Mouse (Mus musculus) ES-Bruce4 (cell line): Measurements from ENCODE around the gene Soga3. TPM values are rescaled to one million over a fixed set of nuclear protein-coding genes. Genes with fewer than 3 reads are reported as not detected.

Experiments
- H3K27ac ChIP-seq: 2 replicates; pipeline ENCODE4 v1.5.1; 2012; ENCODE audit warnings: low read length, inconsistent platforms; ENCODE audit not compliant: insufficient read depth
- H3K27me3 ChIP-seq: 2 replicates; pipeline ENCODE4 v1.6.1; 2012; ENCODE audit warnings: mild to moderate bottlenecking, low read length, inconsistent platforms; ENCODE audit not compliant: control insufficient read depth, poor library complexity, insufficient read depth, severe bottlenecking
- H3K36me3 ChIP-seq: 2 replicates; pipeline ENCODE4 v1.6.1; 2012; ENCODE audit warnings: inconsistent platforms, mild to moderate bottlenecking, low read length, moderate library complexity; ENCODE audit not compliant: control insufficient read depth, poor library complexity, insufficient read depth, severe bottlenecking
- H3K4me1 ChIP-seq: one replicate; pipeline ENCODE4 v1.8.1; 2011; ENCODE audit warnings: low read length; ENCODE audit not compliant: control insufficient read depth, insufficient read depth
- H3K4me3 ChIP-seq: 2 replicates; pipeline ENCODE4 v1.5.1; 2011; ENCODE audit warnings: low read depth, mild to moderate bottlenecking, low read length
- H3K9ac ChIP-seq: 2 replicates; pipeline ENCODE4 v1.6.1; 2012; ENCODE audit warnings: low read depth, mild to moderate bottlenecking, inconsistent platforms; ENCODE audit not compliant: poor library complexity, severe bottlenecking
- H3K9me3 ChIP-seq: replicated peaks from 2 replicates; pipeline ENCODE4 v1.6.1; 2012; ENCODE audit warnings: mild to moderate bottlenecking, low read length, inconsistent platforms; ENCODE audit not compliant: control insufficient read depth, poor library complexity, insufficient read depth, severe bottlenecking
- CTCF ChIP-seq: IDR thresholded peaks from one replicate; pipeline ENCODE4 v1.8.1; 2011; ENCODE audit warnings: low read depth, low read length
- EP300 ChIP-seq: IDR thresholded peaks from 2 replicates; pipeline ENCODE4 v1.6.1; 2011; ENCODE audit warnings: low read depth, low read length; ENCODE audit not compliant: insufficient read depth
- POLR2A ChIP-seq: IDR thresholded peaks from one replicate; pipeline ENCODE4 v1.8.1; 2011; ENCODE audit warnings: low read length; ENCODE audit not compliant: insufficient read depth
- polyA plus RNA-seq: library from polyadenylated mRNA; stranded (reverse); fragments of >200 nt; gene quantifications from 2 replicates; pipeline ENCODE4 v1.2.4, GENCODE M21; 2011; ENCODE audit warnings: low read depth; ENCODE audit not compliant: missing spikeins, insufficient read depth, insufficient read length

Gene Soga3
- polyA plus RNA-seq, 1 experiment: 1.6 TPM

GRCm38 (mm10) chr10:29213534-29214100 is 70.0 kb downstream of the Soga3 start:
- no peaks in the 10 kb centered on the region for H3K4me1 ChIP-seq
- H3K27me3 ChIP-seq: no peaks in the 10 kb centered on the region
- no peaks in the 10 kb centered on the region for H3K9me3 ChIP-seq
- no peak overlapping the region for H3K9ac ChIP-seq
- H3K4me3 ChIP-seq: no peak overlapping the region
- no peak overlapping the region for H3K27ac ChIP-seq
- no peaks in the 10 kb centered on the region for H3K36me3 ChIP-seq
- TF ChIP-seq EP300 (no peak), POLR2A (no peak), CTCF (no peak)

GRCm38 (mm10) chr10:29216957-29217356 is 73.3 kb downstream of the Soga3 start:
- no peak for TF ChIP-seq CTCF
- TF ChIP-seq POLR2A: no peak
- no peak for TF ChIP-seq EP300
- Histone ChIP-seq H3K27ac (no peak overlapping the region), H3K4me3 (no peak overlapping the region), H3K27me3 (no peaks in the 10 kb centered on the region), H3K9me3 (no peaks in the 10 kb centered on the region), H3K4me1 (no peaks in the 10 kb centered on the region), H3K9ac (no peak overlapping the region), H3K36me3 (no peaks in the 10 kb centered on the region)

GRCm38 (mm10) chr10:29217451-29217850 is 73.8 kb downstream of the Soga3 start:
- Histone ChIP-seq H3K27me3 (no peaks in the 10 kb centered on the region), H3K4me1 (no peaks in the 10 kb centered on the region), H3K27ac (no peak overlapping the region), H3K9ac (no peak overlapping the region), H3K4me3 (no peak overlapping the region), H3K9me3 (no peaks in the 10 kb centered on the region), H3K36me3 (no peaks in the 10 kb centered on the region)
- TF ChIP-seq POLR2A (no peak), CTCF (no peak), EP300 (no peak)

- Histone ChIP-seq H3K4me1 (no peaks in the 10 kb centered on the region), H3K36me3 (no peaks in the 10 kb centered on the region), H3K27me3 (no peaks in the 10 kb centered on the region), H3K4me3 (no peak overlapping the region), H3K9ac (no peak overlapping the region), H3K27ac (no peak overlapping the region), H3K9me3 (no peaks in the 10 kb centered on the region)
- TF ChIP-seq POLR2A (no peak), EP300 (no peak), CTCF (no peak)
Observed at GRCm38 (mm10) chr10:29225329-29225728, 81.7 kb downstream of the Soga3 start.

- Histone ChIP-seq H3K27ac (no peak overlapping the region), H3K4me1 (no peaks in the 10 kb centered on the region), H3K27me3 (no peaks in the 10 kb centered on the region), H3K9me3 (no peaks in the 10 kb centered on the region), H3K4me3 (no peak overlapping the region), H3K36me3 (no peaks in the 10 kb centered on the region), H3K9ac (no peak overlapping the region)
- no peak for TF ChIP-seq POLR2A
- no peak for TF ChIP-seq EP300
- no peak for TF ChIP-seq CTCF
Observed at GRCm38 (mm10) chr10:29231208-29231607, 87.6 kb downstream of the Soga3 start.

Other genes starting within 250 kb of the Soga3 start
- not detected in 2 replicates for gene 2310057J18Rik, start 157.5 kb upstream of the Soga3 start, polyA plus RNA-seq
- 3.3 TPM in 1 of 2 replicates, not detected in the other for gene Gm49353, start 55.1 kb downstream of the Soga3 start, polyA plus RNA-seq
- gene 9330159F19Rik, start 67.8 kb downstream of the Soga3 start, polyA plus RNA-seq: 0.18 and 0.25 TPM in 2 replicates
- 22.8 and 23.5 TPM in 2 replicates for gene Echdc1, start 169.3 kb downstream of the Soga3 start, polyA plus RNA-seq
- gene Rnf146, start 218.6 kb downstream of the Soga3 start, polyA plus RNA-seq: 29.1 and 31.1 TPM in 2 replicates